Mouse (Mus musculus) gastrocnemius, adult 2 months (tissue): ENCODE measurements around the gene Fam131a. TPM values are rescaled to one million over a fixed set of nuclear protein-coding genes. Genes with fewer than 3 reads are reported as not detected.

Source experiments
- DNase-seq: peaks from one replicate; pipeline ENCODE4 v3.0.0; 2022
- H3K27ac ChIP-seq: fragments of 200-600 bp; 2 replicates; pipeline ENCODE4 v1.8.1; 2022; ENCODE audit warnings: mild to moderate bottlenecking
- H3K4me3 ChIP-seq: fragments of 200-600 bp; 2 replicates; pipeline ENCODE4 v1.8.1; 2022; ENCODE audit warnings: mild to moderate bottlenecking, moderate library complexity
- CTCF ChIP-seq: fragments of 200-600 bp; IDR thresholded peaks from 2 replicates; pipeline ENCODE4 v1.8.1; 2022; ENCODE audit warnings: antibody characterized with exemption, mild to moderate bottlenecking, moderate library complexity
- intact Hi-C: fragments of 180-260 bp; cut with DNase I; formaldehyde crosslinking; loops from one replicate; pipeline ENCODE4 v1.15.1; 2025
- total RNA-seq, 2 experiments: library from RNA; stranded (reverse); gene quantifications; 2 replicates each; pipeline ENCODE4 v1.2.3; 2021

The Fam131a gene
- total RNA-seq, 2 experiments from 2014 or later, result 46.0 to 62.9 TPM

GRCm38 (mm10) chr16:20673706-20674303, 19.2 kb upstream of the Fam131a start:
- DNase-seq, result peak; percentile 46
- peak overlapping the region; percentile 94 for H3K4me3 ChIP-seq
- peak overlapping the region; percentile 94 for H3K27ac ChIP-seq
- no peak for TF ChIP-seq CTCF
- intact Hi-C loops, result loop anchor here (2.0 kb wide), 1 partner anchor 21 kb away; no protein-coding TSS in a partner anchor

- peak overlapping the region; percentile 94 for H3K4me3 ChIP-seq
- intact Hi-C loops, result no loop called here
- no peak for TF ChIP-seq CTCF
- DNase-seq, result no peak
- H3K27ac ChIP-seq, result peak overlapping the region; percentile 94; the same call in 1 of the 2 replicates
These were observed 17.8 kb upstream of the Fam131a start for GRCm38 (mm10) chr16:20675213-20675612.

- Histone ChIP-seq H3K27ac (peak overlapping the region; percentile 88), H3K4me3 (no peak overlapping the region)
- no peak for TF ChIP-seq CTCF
- no peak for DNase-seq
- intact Hi-C loops, result no loop called here
These were observed 16.3 kb upstream of the Fam131a start for GRCm38 (mm10) chr16:20676702-20677101.

- no peak for DNase-seq
- peak overlapping the region; percentile 72 for H3K4me3 ChIP-seq
- peak overlapping the region; percentile 88 for H3K27ac ChIP-seq
- intact Hi-C loops, result no loop called here
- TF ChIP-seq CTCF, result no peak
These were observed 15.7 kb upstream of the Fam131a start for GRCm38 (mm10) chr16:20677380-20677779.

- intact Hi-C loops, result loop anchor here (2.0 kb wide), 1 partner anchor 15 kb away; the partner anchor contains the start of gene Fam131a
- Histone ChIP-seq H3K4me3 (peak overlapping the region; percentile 72), H3K27ac (peak overlapping the region; percentile 88)
- DNase-seq, result peak; percentile 95
- TF ChIP-seq CTCF, result no peak
These were observed 14.9 kb upstream of the Fam131a start for GRCm38 (mm10) chr16:20677974-20678675.

GRCm38 (mm10) chr16:20690774-20691173, 2.3 kb upstream of the Fam131a start:
- Histone ChIP-seq H3K4me3 (no peak overlapping the region), H3K27ac (no peak overlapping the region)
- DNase-seq, result no peak
- TF ChIP-seq CTCF, result no peak
- intact Hi-C loops, result no loop called here

- no peak overlapping the region for H3K27ac ChIP-seq
- no peak overlapping the region for H3K4me3 ChIP-seq
- no peak for DNase-seq
- intact Hi-C loops, result loop anchor here (2.0 kb wide), 1 partner anchor 13 kb away; no protein-coding TSS in a partner anchor
- TF ChIP-seq CTCF, result no peak
These were observed 1.4 kb upstream of the Fam131a start for GRCm38 (mm10) chr16:20691617-20692016.

- Histone ChIP-seq H3K27ac (peak overlapping the region; percentile 95), H3K4me3 (peak overlapping the region; percentile 75)
- TF ChIP-seq CTCF, result no peak
- intact Hi-C loops, result loop anchor here (2.0 kb wide), 1 partner anchor 14 kb away; no protein-coding TSS in a partner anchor
- DNase-seq, result no peak
These were observed 638 bp upstream of the Fam131a start for GRCm38 (mm10) chr16:20692241-20692965.

- peak; percentile 88 for DNase-seq
- intact Hi-C loops, result no loop called here
- TF ChIP-seq CTCF, result no peak
- H3K27ac ChIP-seq, result peak overlapping the region; percentile 95
- H3K4me3 ChIP-seq, result peak overlapping the region; percentile 75
These were observed 1.7 kb downstream of the Fam131a start for GRCm38 (mm10) chr16:20694781-20695180.

- peak overlapping the region; percentile 95 for H3K27ac ChIP-seq
- intact Hi-C loops, result no loop called here
- H3K4me3 ChIP-seq, result peak overlapping the region; percentile 75
- DNase-seq, result peak; percentile 90
- no peak for TF ChIP-seq CTCF
These were observed 2.7 kb downstream of the Fam131a start for GRCm38 (mm10) chr16:20695622-20696323.

GRCm38 (mm10) chr16:20699266-20699665, 6.2 kb downstream of the Fam131a start:
- TF ChIP-seq CTCF, result no peak
- Histone ChIP-seq H3K4me3 (no peak overlapping the region), H3K27ac (no peak overlapping the region)
- intact Hi-C loops, result no loop called here
- DNase-seq, result no peak

GRCm38 (mm10) chr16:20700036-20700435, 7.0 kb downstream of the Fam131a start:
- no peak for DNase-seq
- intact Hi-C loops, result no loop called here
- no peak overlapping the region for H3K4me3 ChIP-seq
- H3K27ac ChIP-seq, result no peak overlapping the region
- no peak for TF ChIP-seq CTCF
